Mouse (Mus musculus) brain, embryonic 14.5 days (tissue): Measurements from ENCODE around the gene Chrnd. TPM values are rescaled to one million over a fixed set of nuclear protein-coding genes. Genes with fewer than 3 reads are reported as not detected.
A peak's percentile ranks its signal among the peaks of the same experiment; 100 is the strongest.

Experiments
- DNase-seq: peaks from one replicate; pipeline ENCODE4 v3.0.0-alpha.2; 2011; ENCODE audit warnings: low read depth
- CTCF ChIP-seq: fragments of 200-500 bp; IDR thresholded peaks from 2 replicates; pipeline ENCODE4 v1.5.1; 2012; ENCODE audit warnings: inconsistent platforms, mild to moderate bottlenecking, moderate library complexity, borderline replicate concordance; ENCODE audit not compliant: insufficient read depth, insufficient read length; ENCODE audit errors: extremely low read depth
- POLR2A ChIP-seq: fragments of 200-500 bp; IDR thresholded peaks from 2 replicates; pipeline ENCODE4 v1.6.1; 2012; ENCODE audit warnings: mild to moderate bottlenecking, inconsistent platforms, borderline replicate concordance; ENCODE audit not compliant: poor library complexity, insufficient read depth, insufficient read length, severe bottlenecking; ENCODE audit errors: extremely low read depth
- polyA plus RNA-seq: library from polyadenylated mRNA; depleted of rRNA; stranded (reverse); fragments of >200 nt; gene quantifications from 2 replicates; pipeline ENCODE4 v1.2.3, GENCODE M21; 2012; rRNA removed

Gene Chrnd
- polyA plus RNA-seq, 1 experiment, result 0.07 TPM

- DNase-seq, result peak; percentile 76
- no peak for TF ChIP-seq POLR2A
- peak; percentile 98 for TF ChIP-seq CTCF
Observed at GRCm38 (mm10) chr1:87245929-87246815, 55.8 kb downstream of the Chrnd start.

Other genes with a start within 250 kb of the Chrnd start
- gene Alppl2, start 100.7 kb upstream of the Chrnd start, polyA plus RNA-seq, result not detected in 2 replicates
- 0.06 TPM in 1 of 2 replicates, not detected in the other for gene Alpi, start 89.0 kb upstream of the Chrnd start, polyA plus RNA-seq
- 0.05 TPM in 1 of 2 replicates, not detected in the other for gene Akp3, start 65.6 kb upstream of the Chrnd start, polyA plus RNA-seq
- gene Ecel1, start 34.1 kb upstream of the Chrnd start, polyA plus RNA-seq, result 49.0 and 57.3 TPM in 2 replicates
- 0.28 and 1.3 TPM in 2 replicates for gene Prss56, start 7.3 kb upstream of the Chrnd start, polyA plus RNA-seq
- gene Chrng, start 14.1 kb downstream of the Chrnd start, polyA plus RNA-seq, result 0.16 and 0.85 TPM in 2 replicates
- 52.7 and 79.7 TPM in 2 replicates for gene Eif4e2, start 23.3 kb downstream of the Chrnd start, polyA plus RNA-seq
- 1.2 and 1.5 TPM in 2 replicates for gene Efhd1, start 73.8 kb downstream of the Chrnd start, polyA plus RNA-seq
- 58.2 and 75.1 TPM in 2 replicates for gene Gigyf2, start 136.4 kb downstream of the Chrnd start, polyA plus RNA-seq
- gene Kcnj13, start 204.1 kb downstream of the Chrnd start, polyA plus RNA-seq, result 2.7 and 6.8 TPM in 2 replicates